Mouse (Mus musculus) bone marrow, adult 2 months (tissue): Measurements from ENCODE around the gene Tm6sf1.

Experiments used
- CTCF ChIP-seq: fragments of 200-500 bp; IDR thresholded peaks from 2 replicates; pipeline ENCODE4 v1.5.1; 2011; ENCODE audit warnings: low read length, control low read depth; ENCODE audit not compliant: control insufficient read depth, insufficient read depth
- POLR2A ChIP-seq: fragments of 200-500 bp; IDR thresholded peaks from 2 replicates; pipeline ENCODE4 v1.6.1; 2011; ENCODE audit warnings: low read depth, mild to moderate bottlenecking, control low read depth, low read length, borderline replicate concordance; ENCODE audit not compliant: control insufficient read depth

GRCm38 (mm10) chr7:81847010-81847409, 11.8 kb upstream of the Tm6sf1 start:
- TF ChIP-seq CTCF (no peak), POLR2A (no peak)
